Comparison of ENCODE assay signal across 10 mouse cellular contexts in genomic region chr5:89384204-89384603, GRCm38 (mm10).
DNase-seq lines count a peak whose midpoint lies in the region; ATAC-seq and TF ChIP-seq lines count a peak whose summit lies in the region.
"Had no signal": no experiment of that assay in that cellular context is flagged by ENCODE, and none has a peak within 500 bp of the region (broad histone marks: within the 10 kb centered on the region; RNA-seq: fewer than 3 reads in every experiment).

No protein-coding gene starts in this region.

- no peak overlapping the region for H3K9ac ChIP-seq in liver, embryonic 14.5 days (replicated peaks)
- no peak overlapping the region for H3K9ac ChIP-seq in forebrain, embryonic 16.5 days (replicated peaks; ENCODE audit: low read depth, low read length)
- H3K9ac ChIP-seq in lung, embryonic 14.5 days, result no peak overlapping the region
- H3K9ac ChIP-seq in stomach, postnatal 0 days (ENCODE audit: low read length), result no peak overlapping the region
- no peak overlapping the region for H3K9ac ChIP-seq in heart, embryonic 11.5 days (ENCODE audit: low read depth, low read length)
- H3K9ac ChIP-seq: embryonic facial prominence, embryonic 13.5 days; limb, embryonic 12.5 days had no signal

- TF ChIP-seq CTCF in liver, embryonic 14.5 days (IDR thresholded peaks at IDR 0.05; ENCODE audit: low read depth), result peak; percentile 7; the same call in 1 of the 2 replicates
- TF ChIP-seq CTCF in lung, embryonic 14.5 days (IDR thresholded peaks at IDR 0.05; ENCODE audit: low read depth), result peak; percentile 67
- TF ChIP-seq CTCF in stomach, postnatal 0 days (IDR thresholded peaks at IDR 0.05; ENCODE audit: low read depth), result peak; percentile 83

- no peaks in the 10 kb centered on the region for H3K36me3 ChIP-seq in liver, embryonic 14.5 days (replicated peaks; ENCODE audit: control insufficient read depth, insufficient read depth, low read depth)
- no peaks in the 10 kb centered on the region for H3K36me3 ChIP-seq in forebrain, embryonic 16.5 days (ENCODE audit: control insufficient read depth, insufficient read depth)
- no peaks in the 10 kb centered on the region for H3K36me3 ChIP-seq in lung, embryonic 14.5 days (ENCODE audit: insufficient read depth)
- H3K36me3 ChIP-seq in stomach, postnatal 0 days (ENCODE audit: control insufficient read depth, insufficient read depth, low read length), result no peaks in the 10 kb centered on the region
- H3K36me3 ChIP-seq in heart, embryonic 11.5 days (ENCODE audit: control insufficient read depth, insufficient read depth, low read length), result no peaks in the 10 kb centered on the region
- H3K36me3 ChIP-seq: embryonic facial prominence, embryonic 13.5 days; limb, embryonic 12.5 days had no signal

- DNase-seq in liver, embryonic 14.5 days (ENCODE audit: low read depth in 3 of 3, low spot score in 3 of 3), result no peak
- no peak for DNase-seq in liver
- DNase-seq in lung, embryonic 14.5 days, result peak; percentile 72
- DNase-seq in stomach, postnatal 0 days (ENCODE audit: low spot score), result peak; percentile 21
- DNase-seq in adrenal gland, postnatal 4 days (ENCODE audit: low spot score in 2 of 2), result no peak

- no peaks in the 10 kb centered on the region for H3K4me1 ChIP-seq in liver, embryonic 14.5 days (replicated peaks; ENCODE audit: control insufficient read depth in 2 of 2, insufficient read depth in 2 of 2, low read length in 1 of 2)
- no peaks in the 10 kb centered on the region for H3K4me1 ChIP-seq in forebrain, embryonic 16.5 days (replicated peaks; ENCODE audit: control insufficient read depth, insufficient read depth, low read length)
- no peaks in the 10 kb centered on the region for H3K4me1 ChIP-seq in lung, embryonic 14.5 days (ENCODE audit: insufficient read depth)
- no peaks in the 10 kb centered on the region for H3K4me1 ChIP-seq in stomach, postnatal 0 days (replicated peaks; ENCODE audit: control insufficient read depth, insufficient read depth)
- no peaks in the 10 kb centered on the region for H3K4me1 ChIP-seq in heart, embryonic 11.5 days (ENCODE audit: control insufficient read depth, insufficient read depth, low read length)
- H3K4me1 ChIP-seq: embryonic facial prominence, embryonic 13.5 days; limb, embryonic 12.5 days had no signal

- WGBS in liver, embryonic 14.5 days (ENCODE audit: insufficient replicate concordance), result 32% methylated on average over 5 of the region's 5 CpGs
- WGBS in forebrain, embryonic 16.5 days, result 39% methylated on average over 5 of the region's 5 CpGs
- WGBS in lung, embryonic 14.5 days, result 19% methylated on average over 5 of the region's 5 CpGs
- 16% methylated on average over 5 of the region's 5 CpGs for WGBS in stomach, postnatal 0 days
- WGBS in heart, embryonic 11.5 days (ENCODE audit: insufficient replicate concordance), result 32% methylated on average over 5 of the region's 5 CpGs

- H3K27ac ChIP-seq in liver, embryonic 14.5 days, result no peak overlapping the region
- H3K27ac ChIP-seq in forebrain, embryonic 16.5 days (ENCODE audit: low read length), result no peak overlapping the region
- H3K27ac ChIP-seq in lung, embryonic 14.5 days (ENCODE audit: low read depth), result no peak overlapping the region
- no peak overlapping the region for H3K27ac ChIP-seq in stomach, postnatal 0 days (replicated peaks)
- H3K27ac ChIP-seq in heart, embryonic 11.5 days (ENCODE audit: low read depth, low read length), result no peak overlapping the region
- H3K27ac ChIP-seq: embryonic facial prominence, embryonic 13.5 days; limb, embryonic 12.5 days had no signal

- no peaks in the 10 kb centered on the region for H3K9me3 ChIP-seq in liver, embryonic 14.5 days (ENCODE audit: control insufficient read depth, low read length)
- no peaks in the 10 kb centered on the region for H3K9me3 ChIP-seq in forebrain, embryonic 16.5 days (ENCODE audit: control insufficient read depth, low read length)
- no peaks in the 10 kb centered on the region for H3K9me3 ChIP-seq in lung, embryonic 14.5 days (ENCODE audit: low read depth, low read length)
- no peaks in the 10 kb centered on the region for H3K9me3 ChIP-seq in stomach, postnatal 0 days (ENCODE audit: control insufficient read depth, low read length)
- no peaks in the 10 kb centered on the region for H3K9me3 ChIP-seq in heart, embryonic 11.5 days (replicated peaks; ENCODE audit: control insufficient read depth, low read length)
- H3K9me3 ChIP-seq: embryonic facial prominence, embryonic 13.5 days; limb, embryonic 12.5 days had no signal

- no peaks in the 10 kb centered on the region for H3K27me3 ChIP-seq in liver, embryonic 14.5 days (ENCODE audit: control insufficient read depth, insufficient read depth, low read length)
- no peaks in the 10 kb centered on the region for H3K27me3 ChIP-seq in forebrain, embryonic 16.5 days (replicated peaks; ENCODE audit: control insufficient read depth, insufficient read depth, low read length)
- H3K27me3 ChIP-seq in lung, embryonic 14.5 days (ENCODE audit: insufficient read depth, low read length), result no peaks in the 10 kb centered on the region
- H3K27me3 ChIP-seq in stomach, postnatal 0 days (ENCODE audit: control insufficient read depth, insufficient read depth, low read length), result no peaks in the 10 kb centered on the region
- no peaks in the 10 kb centered on the region for H3K27me3 ChIP-seq in heart, embryonic 11.5 days (ENCODE audit: control insufficient read depth, insufficient read depth, low read length)
- H3K27me3 ChIP-seq: embryonic facial prominence, embryonic 13.5 days; limb, embryonic 12.5 days had no signal

- no peak overlapping the region for H3K4me2 ChIP-seq in liver, embryonic 14.5 days (ENCODE audit: low read depth)
- no peak overlapping the region for H3K4me2 ChIP-seq in forebrain, embryonic 16.5 days (ENCODE audit: low read length)
- no peak overlapping the region for H3K4me2 ChIP-seq in lung, embryonic 14.5 days
- H3K4me2 ChIP-seq in stomach, postnatal 0 days (replicated peaks; ENCODE audit: low read depth), result no peak overlapping the region
- no peak overlapping the region for H3K4me2 ChIP-seq in heart, embryonic 11.5 days
- H3K4me2 ChIP-seq: embryonic facial prominence, embryonic 13.5 days; limb, embryonic 12.5 days had no signal

- H3K4me3 ChIP-seq in liver, embryonic 14.5 days (ENCODE audit: insufficient read depth in 1 of 2, low read depth in 2 of 2, low read length in 2 of 2), result no peak overlapping the region
- no peak overlapping the region for H3K4me3 ChIP-seq in forebrain, embryonic 16.5 days (replicated peaks; ENCODE audit: low read length)
- H3K4me3 ChIP-seq in lung, embryonic 14.5 days (ENCODE audit: low read depth, low read length), result no peak overlapping the region
- no peak overlapping the region for H3K4me3 ChIP-seq in stomach, postnatal 0 days (ENCODE audit: low read depth, low read length)
- H3K4me3 ChIP-seq in heart, embryonic 11.5 days (ENCODE audit: low read depth, low read length), result no peak overlapping the region
- H3K4me3 ChIP-seq: embryonic facial prominence, embryonic 13.5 days; limb, embryonic 12.5 days had no signal

- no peak for ATAC-seq in liver, embryonic 14.5 days (ENCODE audit: insufficient read depth)
- peak; percentile 81 for ATAC-seq in cerebellum, adult (ENCODE audit: insufficient number of reproducible peaks, low FRiP score, low TSS enrichment)
- ATAC-seq in forebrain, embryonic 16.5 days, result peak; percentile 84
- ATAC-seq in lung, embryonic 14.5 days (ENCODE audit: insufficient read depth), result peak; percentile 70
- peak; percentile 74 for ATAC-seq in stomach, postnatal 0 days (ENCODE audit: low FRiP score, low TSS enrichment)
- ATAC-seq in heart, embryonic 11.5 days (replicated peaks; ENCODE audit: insufficient number of reproducible peaks, low FRiP score, low TSS enrichment), result no peak

- TF ChIP-seq EP300 in liver, embryonic 14.5 days (IDR thresholded peaks at IDR 0.05; ENCODE audit: low read depth), result no peak
- TF ChIP-seq EP300 in stomach, postnatal 0 days (optimal IDR thresholded peaks at IDR 0.05), result no peak

Comparison
In these comparisons a context has a peak if more than half of its experiments do, and no peak if none do; other contexts are left out.
1. ATAC-seq: peak in cerebellum, adult (single experiment), forebrain, embryonic 16.5 days (single experiment), lung, embryonic 14.5 days (single experiment) and stomach, postnatal 0 days (single experiment); none in liver, embryonic 14.5 days (single experiment) and heart, embryonic 11.5 days (single experiment).
2. DNase-seq: peak in lung, embryonic 14.5 days (single experiment) and stomach, postnatal 0 days (single experiment); none in liver, embryonic 14.5 days (0 of 3), liver (single experiment) and adrenal gland, postnatal 4 days (0 of 2).
3. CTCF ChIP-seq: peak in every context shown above with its lines; median percentile 83 in stomach, postnatal 0 days; 67 in lung, embryonic 14.5 days; 7 in liver, embryonic 14.5 days.